Mouse (Mus musculus) heart, embryonic 11.5 days (tissue): ENCODE results near the gene Eno3. TPM values are rescaled to one million over a fixed set of nuclear protein-coding genes. Genes with fewer than 3 reads are reported as not detected.

ENCODE experiments used
- ATAC-seq: fragments of 200-750 bp; cut with Nextera tagmentation; replicated peaks from 2 replicates; pipeline ENCODE4 v1.8.0; 2017; ENCODE audit warnings: moderate library complexity; ENCODE audit not compliant: insufficient number of reproducible peaks, low FRiP score, low TSS enrichment
- H3K27ac ChIP-seq: fragments of 300-500 bp; sonication (generic); 2 replicates; pipeline ENCODE4 v1.5.1; 2014; ENCODE audit warnings: mild to moderate bottlenecking, low read depth, low read length
- H3K27me3 ChIP-seq: fragments of 300-500 bp; sonication (generic); 2 replicates; pipeline ENCODE4 v1.6.1; 2014; ENCODE audit warnings: mild to moderate bottlenecking, low read length, mixed read lengths; ENCODE audit not compliant: control insufficient read depth, insufficient read depth
- H3K36me3 ChIP-seq: fragments of 300-500 bp; sonication (generic); 2 replicates; pipeline ENCODE4 v1.6.1; 2014; ENCODE audit warnings: mild to moderate bottlenecking, low read length, moderate library complexity, mixed read lengths; ENCODE audit not compliant: control insufficient read depth, insufficient read depth
- H3K4me1 ChIP-seq: fragments of 300-500 bp; sonication (generic); 2 replicates; pipeline ENCODE4 v1.6.1; 2014; ENCODE audit warnings: low read length; ENCODE audit not compliant: control insufficient read depth, insufficient read depth
- H3K4me2 ChIP-seq: fragments of 300-500 bp; sonication (generic); 2 replicates; pipeline ENCODE4 v1.6.1; 2014; ENCODE audit warnings: mild to moderate bottlenecking, moderate library complexity
- H3K4me3 ChIP-seq: fragments of 300-500 bp; sonication (generic); 2 replicates; pipeline ENCODE4 v1.5.1; 2014; ENCODE audit warnings: low read depth, low read length
- H3K9ac ChIP-seq: fragments of 300-500 bp; sonication (generic); 2 replicates; pipeline ENCODE4 v1.6.1; 2014; ENCODE audit warnings: mild to moderate bottlenecking, low read depth, low read length, moderate library complexity
- H3K9me3 ChIP-seq: fragments of 300-500 bp; sonication (generic); replicated peaks from 2 replicates; pipeline ENCODE4 v1.6.1; 2016; ENCODE audit warnings: low read length; ENCODE audit not compliant: control insufficient read depth
- WGBS: fragments of 180-500 bp; shearing (Covaris S2); extraction: QIAGEN DNeasy Blood & Tissue Kit; methylation state at CpG from one replicate; pipeline ENCODE4 v1.1.7; 2014; ENCODE audit not compliant: insufficient replicate concordance; 5-methylcytosine and 5-hydroxymethylcytosine counted together
- polyA plus RNA-seq: library from polyadenylated mRNA; unstranded; fragments of >200 nt; fragmentation: Nextera tagmentation; extraction: Ambion mirVana; gene quantifications from 2 replicates; pipeline ENCODE4 v1.2.1, GENCODE M21; 2014

Gene Eno3
- polyA plus RNA-seq, 1 experiment from 2014 or later, result 272 TPM

- Histone ChIP-seq H3K4me1 (peaks cover 30% of the 10 kb centered on the region), H3K36me3 (peaks cover 8% of the 10 kb centered on the region), H3K9ac (peak overlapping the region; percentile 100), H3K27ac (peak overlapping the region; percentile 99), H3K9me3 (no peaks in the 10 kb centered on the region), H3K4me3 (peak overlapping the region; percentile 100), H3K27me3 (no peaks in the 10 kb centered on the region), H3K4me2 (peak overlapping the region; percentile 82)
- no peak for ATAC-seq
- WGBS, result 32% methylated on average over 6 of the region's 6 CpGs
Measured at GRCm38 (mm10) chr11:70657573-70657972, 571 bp downstream of the Eno3 start.

DNA sequence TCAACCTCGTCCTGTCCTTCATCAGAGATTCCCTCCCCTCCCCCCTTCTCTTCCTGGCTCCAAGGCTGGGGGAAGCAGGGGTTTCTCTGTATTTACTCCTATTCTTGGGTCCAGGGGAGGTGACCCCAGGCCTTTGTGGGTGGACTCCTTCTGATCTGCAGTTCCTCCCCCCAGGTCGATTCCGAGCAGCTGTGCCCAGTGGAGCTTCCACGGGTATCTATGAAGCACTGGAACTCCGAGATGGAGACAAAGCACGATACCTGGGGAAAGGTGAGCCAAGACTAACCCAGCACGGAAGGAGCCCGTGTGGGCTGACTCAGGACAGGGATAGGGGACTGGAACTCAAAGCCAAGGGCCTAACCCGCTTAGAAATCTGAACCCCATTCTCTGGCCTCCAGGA, 989 bp downstream of the Eno3 start:
- ATAC-seq, result no peak
- Histone ChIP-seq H3K27ac (peak overlapping the region; percentile 99), H3K9me3 (no peaks in the 10 kb centered on the region), H3K4me2 (peak overlapping the region; percentile 82), H3K4me1 (peaks cover 27% of the 10 kb centered on the region), H3K27me3 (no peaks in the 10 kb centered on the region), H3K36me3 (peaks cover 9% of the 10 kb centered on the region), H3K9ac (peak overlapping the region; percentile 62), H3K4me3 (peak overlapping the region; percentile 100)
- 51% methylated on average over 9 of the region's 9 CpGs for WGBS

DNA sequence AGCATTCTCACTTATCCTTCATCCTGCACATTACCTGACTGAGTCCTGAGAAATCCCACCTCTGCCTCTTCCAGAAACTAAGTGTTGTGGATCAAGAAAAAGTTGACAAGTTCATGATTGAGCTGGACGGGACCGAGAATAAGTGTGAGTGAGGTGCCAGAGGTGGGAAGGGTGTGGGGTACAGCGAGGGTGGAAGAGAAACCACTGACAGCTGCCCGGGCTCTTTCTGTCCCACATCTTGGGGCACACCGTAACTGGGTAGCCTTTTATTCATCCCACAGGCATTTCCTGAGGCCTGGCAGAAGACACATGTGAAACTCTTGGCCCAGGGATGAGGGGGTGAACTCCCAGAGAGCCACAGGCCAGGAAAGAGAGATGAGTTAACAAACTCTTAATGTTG, 1.5 kb downstream of the Eno3 start:
- Histone ChIP-seq H3K27ac (no peak overlapping the region), H3K9me3 (no peaks in the 10 kb centered on the region), H3K4me2 (peak overlapping the region; percentile 82), H3K4me3 (peak overlapping the region; percentile 100; the same call in 1 of the 2 replicates), H3K36me3 (peaks cover 12% of the 10 kb centered on the region), H3K9ac (no peak overlapping the region; the same call in 1 of the 2 replicates), H3K27me3 (no peaks in the 10 kb centered on the region), H3K4me1 (peaks cover 27% of the 10 kb centered on the region)
- WGBS, result 75% methylated on average over 5 of the region's 5 CpGs
- no peak for ATAC-seq

DNA sequence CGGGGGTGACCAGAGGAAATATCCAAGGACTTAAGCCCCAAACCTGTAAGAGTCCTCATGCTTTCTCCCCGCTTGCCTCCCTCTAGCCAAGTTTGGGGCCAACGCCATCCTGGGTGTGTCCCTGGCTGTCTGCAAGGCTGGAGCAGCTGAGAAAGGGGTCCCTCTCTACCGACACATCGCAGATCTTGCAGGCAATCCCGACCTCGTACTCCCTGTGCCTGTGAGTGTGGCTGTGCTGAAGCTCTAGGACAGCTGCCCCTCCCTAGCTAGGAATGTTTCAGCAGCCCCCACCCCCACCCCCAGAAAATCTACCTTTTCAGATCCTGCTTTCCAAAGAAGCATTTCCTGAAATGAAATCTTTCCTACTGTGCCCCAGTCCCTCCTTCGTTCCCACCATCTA, 1.9 kb downstream of the Eno3 start:
- Histone ChIP-seq H3K9ac (no peak overlapping the region), H3K4me1 (peaks cover 27% of the 10 kb centered on the region), H3K4me2 (peak overlapping the region; percentile 82; the same call in 1 of the 2 replicates), H3K27me3 (no peaks in the 10 kb centered on the region), H3K4me3 (no peak overlapping the region), H3K27ac (no peak overlapping the region), H3K9me3 (no peaks in the 10 kb centered on the region), H3K36me3 (peaks cover 15% of the 10 kb centered on the region)
- WGBS, result 59% methylated on average over 8 of the region's 8 CpGs
- no peak for ATAC-seq

DNA sequence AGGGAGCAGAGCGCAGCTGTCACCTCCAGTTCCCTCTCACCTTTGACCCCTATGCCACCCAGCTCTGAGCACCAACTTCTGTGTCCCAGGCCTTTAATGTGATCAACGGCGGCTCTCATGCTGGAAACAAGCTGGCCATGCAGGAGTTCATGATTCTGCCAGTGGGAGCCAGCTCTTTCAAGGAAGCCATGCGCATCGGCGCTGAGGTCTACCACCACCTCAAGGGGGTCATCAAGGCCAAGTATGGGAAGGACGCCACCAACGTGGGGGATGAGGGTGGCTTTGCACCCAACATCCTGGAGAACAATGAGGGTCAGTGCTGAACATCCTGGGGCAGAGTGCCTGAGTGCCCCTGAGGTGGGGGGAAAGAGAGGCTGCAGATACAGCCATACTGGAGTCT, 3.6 kb downstream of the Eno3 start:
- Histone ChIP-seq H3K4me2 (no peak overlapping the region), H3K27ac (no peak overlapping the region), H3K36me3 (peaks cover 28% of the 10 kb centered on the region), H3K4me3 (no peak overlapping the region), H3K27me3 (no peaks in the 10 kb centered on the region), H3K9me3 (no peaks in the 10 kb centered on the region), H3K9ac (no peak overlapping the region), H3K4me1 (peaks cover 27% of the 10 kb centered on the region)
- no peak for ATAC-seq
- WGBS, result 85% methylated on average over 8 of the region's 8 CpGs

GRCm38 (mm10) chr11:70663101-70663500, 6.1 kb downstream of the Eno3 start:
- Histone ChIP-seq H3K9ac (no peak overlapping the region), H3K36me3 (peaks cover 32% of the 10 kb centered on the region), H3K4me2 (no peak overlapping the region), H3K9me3 (no peaks in the 10 kb centered on the region), H3K27me3 (no peaks in the 10 kb centered on the region), H3K27ac (no peak overlapping the region), H3K4me1 (peaks cover 15% of the 10 kb centered on the region), H3K4me3 (no peak overlapping the region)
- ATAC-seq, result no peak
- 87% methylated on average over 8 of the region's 8 CpGs for WGBS

DNA sequence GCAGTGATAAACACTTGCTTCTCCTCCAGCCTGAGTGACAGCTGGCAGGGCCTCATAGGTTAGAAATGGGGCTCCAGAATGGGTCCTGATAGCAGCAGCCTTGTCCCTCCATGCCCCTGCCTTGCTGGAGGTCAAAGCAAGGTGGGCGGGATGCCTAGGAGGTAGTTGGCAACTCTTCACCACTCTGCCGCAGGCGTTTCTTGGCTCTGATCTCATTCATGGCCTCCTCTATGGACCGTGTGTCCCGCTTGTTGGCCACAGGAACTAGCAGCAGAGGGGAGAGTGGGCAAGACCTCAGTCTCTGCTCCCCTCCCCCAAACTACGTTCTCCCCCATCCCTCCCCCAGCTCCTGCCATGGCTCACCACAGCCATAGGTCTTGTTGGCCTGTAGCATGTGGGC, 7.0 kb downstream of the Eno3 start:
- peaks cover 7% of the 10 kb centered on the region for H3K4me1 ChIP-seq
- no peak overlapping the region for H3K27ac ChIP-seq
- no peak for ATAC-seq
- 86% methylated on average over 6 of the region's 6 CpGs for WGBS
- no peaks in the 10 kb centered on the region for H3K27me3 ChIP-seq
- no peak overlapping the region for H3K4me3 ChIP-seq
- H3K9me3 ChIP-seq, result no peaks in the 10 kb centered on the region
- peaks cover 32% of the 10 kb centered on the region for H3K36me3 ChIP-seq
- no peak overlapping the region for H3K9ac ChIP-seq
- H3K4me2 ChIP-seq, result no peak overlapping the region

DNA sequence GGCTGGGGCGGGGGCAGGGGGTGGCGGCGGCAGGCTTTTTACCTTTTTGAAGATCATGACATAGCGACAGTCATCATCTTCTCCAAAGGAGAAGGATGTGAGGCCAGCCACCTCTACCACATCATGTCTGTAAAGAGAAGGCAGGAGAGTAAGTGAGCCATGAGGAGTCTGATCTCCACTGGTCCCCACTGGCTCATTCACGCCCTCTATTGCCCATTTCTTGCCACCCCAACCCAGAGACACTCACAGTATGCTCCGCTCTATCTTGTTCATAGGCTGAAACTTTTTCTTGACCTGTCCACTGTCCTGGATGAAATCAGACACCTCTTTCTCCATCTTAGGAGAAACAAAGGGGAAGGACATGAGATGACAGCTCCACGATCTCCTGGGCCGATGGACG, 7.7 kb downstream of the Eno3 start:
- no peaks in the 10 kb centered on the region for H3K27me3 ChIP-seq
- H3K36me3 ChIP-seq, result peaks cover 32% of the 10 kb centered on the region
- H3K9me3 ChIP-seq, result no peaks in the 10 kb centered on the region
- H3K4me2 ChIP-seq, result no peak overlapping the region
- no peak overlapping the region for H3K27ac ChIP-seq
- no peak overlapping the region for H3K9ac ChIP-seq
- 84% methylated on average over 9 of the region's 9 CpGs for WGBS
- no peak for ATAC-seq
- H3K4me3 ChIP-seq, result no peak overlapping the region
- H3K4me1 ChIP-seq, result peaks cover 6% of the 10 kb centered on the region; the same call in 1 of the 2 replicates

DNA sequence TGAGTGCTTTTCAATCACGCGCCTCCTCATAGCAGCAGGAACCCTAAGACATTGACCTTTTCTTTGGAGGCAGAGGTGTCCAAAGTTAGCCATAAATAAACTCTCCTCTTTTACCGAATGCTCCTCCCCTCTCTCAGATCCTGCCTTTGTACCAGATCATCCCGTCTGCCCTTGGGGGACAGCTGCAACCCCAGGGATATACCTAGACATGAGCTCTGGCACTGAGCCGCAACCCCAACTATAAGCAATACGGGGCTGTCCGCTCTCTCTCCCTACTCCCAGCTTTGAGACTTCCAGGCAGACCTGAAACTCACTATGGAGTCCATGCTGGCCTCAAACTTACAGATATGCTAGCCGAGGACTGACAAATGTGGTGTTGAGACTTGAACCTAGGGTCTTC, 9.7 kb downstream of the Eno3 start:
- WGBS, result 92% methylated on average over 8 of the region's 8 CpGs
- Histone ChIP-seq H3K27me3 (no peaks in the 10 kb centered on the region), H3K4me1 (peaks cover 13% of the 10 kb centered on the region), H3K4me3 (no peak overlapping the region), H3K36me3 (peaks cover 29% of the 10 kb centered on the region), H3K27ac (no peak overlapping the region), H3K9ac (peak overlapping the region; percentile 10; the same call in 1 of the 2 replicates), H3K9me3 (no peaks in the 10 kb centered on the region), H3K4me2 (no peak overlapping the region)
- ATAC-seq, result no peak
